Mouse (Mus musculus) bone marrow, adult 2 months (tissue): ENCODE measurements around the gene Nrf1. TPM values are rescaled to one million over a fixed set of nuclear protein-coding genes. Genes with fewer than 3 reads are reported as not detected.

Experiments used
- H3K27ac ChIP-seq: fragments of 200-500 bp; 2 replicates; pipeline ENCODE4 v1.5.1; 2012; ENCODE audit warnings: low read depth, mild to moderate bottlenecking, control low read depth, inconsistent platforms, low read length; ENCODE audit not compliant: control insufficient read depth, poor library complexity, insufficient read depth
- H3K4me1 ChIP-seq: fragments of 200-500 bp; 2 replicates; pipeline ENCODE4 v1.6.1; 2011; ENCODE audit warnings: low read length; ENCODE audit not compliant: control insufficient read depth, insufficient read depth
- H3K4me3 ChIP-seq: fragments of 200-500 bp; replicated peaks from 2 replicates; pipeline ENCODE3; 2011; ENCODE audit warnings: mild to moderate bottlenecking, low read depth, low read length, control low read depth; ENCODE audit not compliant: control insufficient read depth
- CTCF ChIP-seq: fragments of 200-500 bp; IDR thresholded peaks from 2 replicates; pipeline ENCODE4 v1.5.1; 2011; ENCODE audit warnings: low read length, control low read depth; ENCODE audit not compliant: control insufficient read depth, insufficient read depth
- POLR2A ChIP-seq: fragments of 200-500 bp; IDR thresholded peaks from 2 replicates; pipeline ENCODE4 v1.6.1; 2011; ENCODE audit warnings: low read depth, mild to moderate bottlenecking, control low read depth, low read length, borderline replicate concordance; ENCODE audit not compliant: control insufficient read depth
- WGBS: fragments of 180-500 bp; shearing (Covaris S2); methylation state at CpG from one replicate; pipeline ENCODE4 v1.1.7; 2018; 5-methylcytosine and 5-hydroxymethylcytosine counted together
- polyA plus RNA-seq: library from polyadenylated mRNA; stranded (reverse); fragments of >200 nt; gene quantifications from 2 replicates; pipeline ENCODE4 v1.2.4, GENCODE M21; 2011; ENCODE audit warnings: low replicate concordance; ENCODE audit not compliant: missing spikeins, insufficient read depth, insufficient read length

Nrf1 gene
- polyA plus RNA-seq, 1 experiment: 58.1 TPM

DNA sequence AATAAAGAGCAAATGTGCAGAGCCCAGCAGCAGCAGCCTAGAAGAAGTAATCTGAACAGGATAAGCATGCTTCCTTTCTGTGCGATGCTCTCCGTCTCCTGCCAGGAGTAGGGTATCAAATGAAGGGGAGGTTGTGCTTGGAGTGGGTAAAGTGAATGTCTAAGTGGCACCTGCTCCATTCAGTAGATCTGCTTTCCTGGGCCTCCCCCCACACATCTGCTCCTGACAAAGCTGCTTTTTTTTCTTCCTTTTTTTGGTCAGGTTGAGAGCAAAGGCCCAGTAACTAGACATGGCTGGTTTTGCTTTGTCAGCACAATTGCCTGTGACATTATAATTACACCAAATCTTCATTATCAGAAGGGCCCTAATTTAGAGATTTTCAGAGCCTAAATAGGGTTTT, 89.4 kb downstream of the Nrf1 start:
- WGBS: 85% methylated on average over 2 of the region's 2 CpGs
- H3K4me1 ChIP-seq: peaks cover 2% of the 10 kb centered on the region; the same call in 1 of the 2 replicates
- H3K4me3 ChIP-seq: no peak overlapping the region
- TF ChIP-seq CTCF: no peak
- TF ChIP-seq POLR2A: no peak
- no peak overlapping the region for H3K27ac ChIP-seq

DNA sequence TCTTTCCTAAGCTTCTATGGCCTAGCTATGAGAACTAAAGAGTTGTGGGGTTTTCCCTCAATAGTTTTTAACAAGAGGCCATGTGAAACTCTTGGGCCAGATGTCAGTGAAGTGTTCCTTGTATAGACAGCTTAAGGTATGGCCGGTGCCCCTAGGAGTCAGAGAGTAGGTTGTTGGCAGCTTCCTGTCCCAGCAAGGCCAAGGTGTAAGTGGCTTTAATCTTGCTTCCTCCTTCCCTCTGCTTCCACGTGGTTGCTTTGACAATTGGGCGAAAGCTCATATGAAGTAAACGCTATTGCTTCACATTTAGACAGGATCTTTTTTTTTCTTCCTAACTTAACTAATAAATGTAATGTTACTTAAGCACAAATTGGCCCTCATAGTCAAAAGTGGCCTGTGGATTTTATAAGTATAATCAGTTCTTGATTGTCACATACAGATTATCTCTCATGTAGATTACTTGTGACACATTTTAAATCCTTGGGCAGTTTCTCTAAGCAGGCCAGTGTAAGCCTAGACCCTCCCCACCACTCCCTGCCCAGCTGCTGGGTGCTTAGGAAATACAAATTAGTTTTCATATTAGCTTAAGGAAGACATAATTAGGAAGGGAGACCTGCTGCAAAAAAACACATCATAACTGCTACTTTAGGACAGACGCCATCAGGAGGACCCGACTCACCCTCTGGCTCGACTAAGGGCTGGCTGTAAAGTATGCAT, 91.7 kb downstream of the Nrf1 start:
- H3K27ac ChIP-seq: no peak overlapping the region
- TF ChIP-seq POLR2A: no peak
- TF ChIP-seq CTCF: no peak
- no peak overlapping the region for H3K4me3 ChIP-seq
- peaks cover 2% of the 10 kb centered on the region; the same call in 1 of the 2 replicates for H3K4me1 ChIP-seq
- 54% methylated on average over 7 of the region's 7 CpGs for WGBS

GRCm38 (mm10) chr6:30143263-30143662, 95.5 kb downstream of the Nrf1 start:
- Histone ChIP-seq H3K4me1 (peaks cover 3% of the 10 kb centered on the region; the same call in 1 of the 2 replicates), H3K4me3 (no peak overlapping the region), H3K27ac (no peak overlapping the region)
- 92% methylated on average over 4 of the region's 4 CpGs for whole genome bisulfite sequencing
- TF ChIP-seq CTCF (no peak), POLR2A (no peak)

- TF ChIP-seq CTCF: no peak
- no peak for TF ChIP-seq POLR2A
- WGBS: 56% methylated on average over 7 of the region's 7 CpGs
- H3K27ac ChIP-seq: peak overlapping the region; percentile 75
- no peak overlapping the region for H3K4me3 ChIP-seq
- peaks cover 1% of the 10 kb centered on the region; the same call in 1 of the 2 replicates for H3K4me1 ChIP-seq
Observed at GRCm38 (mm10) chr6:30147058-30147457, 99.3 kb downstream of the Nrf1 start.

- peak overlapping the region; percentile 78 for H3K27ac ChIP-seq
- no peak for TF ChIP-seq CTCF
- no peak for TF ChIP-seq POLR2A
- H3K4me1 ChIP-seq: peaks cover 1% of the 10 kb centered on the region; the same call in 1 of the 2 replicates
- WGBS: 57% methylated on average over 6 of the region's 6 CpGs
- no peak overlapping the region for H3K4me3 ChIP-seq
Observed at GRCm38 (mm10) chr6:30147753-30148152, 100.0 kb downstream of the Nrf1 start.

DNA sequence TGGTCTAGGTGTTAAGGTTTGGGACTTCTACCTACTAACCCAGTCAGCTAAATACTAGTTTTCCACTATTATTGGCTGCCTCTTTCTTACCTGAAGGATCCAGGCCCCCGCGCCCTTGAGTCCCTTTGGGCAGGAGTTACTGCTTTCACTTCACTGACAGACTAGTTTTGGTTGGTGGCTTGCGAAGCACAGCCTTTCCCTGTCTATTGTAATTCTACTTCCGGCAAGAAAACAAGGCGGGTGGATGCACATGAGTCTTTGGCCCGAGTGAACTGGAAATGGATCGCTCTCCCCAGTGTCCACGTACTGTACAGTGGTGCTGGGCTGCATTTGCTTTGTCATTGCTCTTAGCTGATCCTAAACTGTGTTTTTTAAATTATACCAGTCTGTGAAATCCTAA, 102.7 kb downstream of the Nrf1 start:
- no peak overlapping the region for H3K4me3 ChIP-seq
- 95% methylated on average over 8 of the region's 8 CpGs for WGBS
- TF ChIP-seq POLR2A (no peak), CTCF (no peak)
- H3K27ac ChIP-seq: no peak overlapping the region
- H3K4me1 ChIP-seq: peaks cover 1% of the 10 kb centered on the region; the same call in 1 of the 2 replicates

- 93% methylated on average over 12 of the region's 12 CpGs for WGBS
- H3K4me3 ChIP-seq: no peak overlapping the region
- no peak overlapping the region for H3K27ac ChIP-seq
- peaks cover 1% of the 10 kb centered on the region; the same call in 1 of the 2 replicates for H3K4me1 ChIP-seq
- TF ChIP-seq CTCF (no peak), POLR2A (no peak)
Observed at GRCm38 (mm10) chr6:30152163-30152562, 104.4 kb downstream of the Nrf1 start.

DNA sequence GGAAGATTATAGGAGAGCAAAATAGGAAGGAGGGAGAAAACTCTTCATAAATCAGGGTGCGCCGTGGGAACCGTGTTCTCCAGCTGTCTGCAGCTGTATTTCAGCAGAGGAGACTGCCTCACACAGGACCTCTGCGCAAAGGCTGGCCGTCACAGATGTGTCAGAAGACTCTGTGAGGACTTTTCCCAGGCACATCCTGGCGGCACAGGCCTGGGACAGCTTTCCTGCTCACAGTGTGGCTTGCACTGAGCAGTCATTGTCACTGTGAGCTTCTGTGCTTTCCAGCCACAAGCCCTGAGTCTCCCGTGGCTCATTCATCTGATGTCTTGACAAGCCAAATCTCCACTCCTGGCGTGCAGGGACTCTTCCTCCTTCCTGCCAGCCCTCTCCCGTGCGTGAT, 104.9 kb downstream of the Nrf1 start:
- Histone ChIP-seq H3K27ac (no peak overlapping the region), H3K4me3 (no peak overlapping the region), H3K4me1 (peaks cover 1% of the 10 kb centered on the region; the same call in 1 of the 2 replicates)
- 84% methylated on average over 10 of the region's 10 CpGs for whole genome bisulfite sequencing
- TF ChIP-seq POLR2A (no peak), CTCF (no peak)
